Mouse (Mus musculus): Measurements from ENCODE around the gene Selenos.

The Selenos gene

DNA sequence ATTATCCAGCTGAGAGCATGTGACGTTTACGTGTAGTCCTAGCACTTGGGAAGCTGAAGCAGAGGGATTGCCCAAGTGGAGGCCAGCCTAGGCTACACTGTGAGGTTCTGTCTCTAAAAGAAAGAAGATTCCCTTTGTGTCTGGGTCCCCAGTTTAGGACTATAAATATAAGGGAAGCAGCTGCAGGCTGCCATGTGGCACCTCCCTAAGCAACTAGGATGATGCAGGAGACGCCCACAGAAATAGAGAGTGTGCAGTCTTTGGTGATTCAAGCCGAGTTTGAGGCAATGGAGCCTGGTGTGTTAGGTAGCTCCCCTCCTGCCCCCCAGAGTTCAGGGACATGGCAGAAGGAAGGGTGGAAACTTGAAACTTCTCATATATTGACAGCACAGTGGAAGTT is 8.2 kb downstream of the Selenos start:
- no peak for DNase-seq (ENCODE audit: low spot score)

DNA sequence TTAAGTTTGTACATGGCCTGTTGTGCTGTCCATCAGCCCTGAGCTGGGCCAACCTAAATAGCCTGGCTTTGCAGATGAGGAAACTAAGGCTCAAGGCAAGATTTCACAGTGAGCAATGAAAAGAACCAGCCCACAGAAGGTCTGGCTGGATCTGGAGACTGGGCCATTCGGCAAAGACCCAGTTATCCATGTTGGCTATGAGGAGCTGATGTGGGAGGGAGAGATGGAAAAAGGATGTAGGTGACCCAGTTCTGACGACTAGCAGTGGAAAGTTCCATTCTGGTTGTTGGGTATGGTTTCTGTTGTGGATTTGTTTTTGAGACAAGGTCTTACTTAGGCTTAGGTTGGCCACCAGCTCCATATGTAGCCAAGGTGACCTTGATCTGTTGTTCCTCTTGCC is 8.6 kb downstream of the Selenos start:
- DNase-seq (ENCODE audit: low spot score) = no peak

DNA sequence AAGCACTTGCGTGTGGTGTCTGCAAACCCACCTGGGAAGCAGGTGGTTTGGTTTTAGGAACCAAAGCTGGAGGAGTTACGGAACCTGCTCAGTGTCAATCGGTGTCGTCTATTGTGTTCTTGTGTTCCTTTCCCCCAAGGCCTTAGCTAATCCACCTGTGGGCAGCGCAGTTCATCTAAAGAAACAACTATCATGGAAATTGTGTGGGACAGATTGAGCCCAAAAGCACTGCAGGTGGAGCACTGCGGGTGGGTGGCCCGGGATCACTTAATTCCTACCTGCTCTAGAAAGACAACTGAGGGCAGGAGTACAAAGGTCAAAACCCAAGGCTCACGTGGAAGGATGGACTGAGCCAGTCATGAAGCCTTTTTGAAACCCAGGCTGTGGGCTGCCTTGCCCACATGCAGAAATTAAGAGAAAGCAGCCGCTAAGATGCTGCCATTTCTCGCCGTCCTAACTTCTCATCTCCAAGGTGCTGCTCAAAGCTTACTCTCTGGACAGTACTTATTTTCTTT is 11.3 kb downstream of the Selenos start:
- no peak for DNase-seq (ENCODE audit: low spot score)

DNA sequence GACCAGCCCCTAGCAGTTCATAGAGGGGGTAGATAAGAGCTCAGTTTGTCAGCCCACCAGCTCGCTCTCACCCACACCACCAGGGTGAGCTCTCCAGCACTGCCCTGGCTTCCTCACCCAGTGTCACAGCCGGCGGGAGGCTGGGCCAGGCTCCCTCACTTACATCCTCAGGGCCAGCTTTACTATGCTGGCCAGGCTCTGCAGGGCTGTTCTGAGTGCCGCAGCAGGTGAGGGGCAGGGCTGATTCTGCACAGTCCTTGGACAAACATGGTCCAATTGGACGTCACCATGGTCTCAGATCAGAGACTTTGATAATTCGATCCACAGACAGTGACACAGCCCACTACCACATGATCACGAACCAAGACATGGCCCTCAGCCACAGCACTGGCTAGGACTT is 12.1 kb downstream of the Selenos start:
- no peak for DNase-seq (ENCODE audit: low spot score)

DNA sequence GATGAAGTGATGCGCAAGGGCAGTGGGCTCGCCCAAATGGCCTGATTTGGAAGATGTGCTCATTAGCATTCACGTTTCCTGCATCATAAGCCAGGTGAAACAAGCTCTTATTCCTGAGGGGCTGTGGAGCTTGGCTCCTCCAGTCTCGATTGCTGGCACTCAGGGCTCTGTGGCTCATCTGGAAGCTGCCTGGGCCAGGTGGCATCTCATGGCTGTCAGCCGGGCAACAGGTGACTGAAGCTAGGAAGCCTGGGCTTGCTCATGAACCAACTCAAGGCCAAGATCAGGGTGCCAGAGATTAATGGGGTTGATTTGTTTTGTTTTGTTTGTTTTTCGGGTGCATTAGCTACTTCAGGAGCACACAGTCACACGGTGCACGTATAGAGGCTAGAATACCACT is 13.2 kb downstream of the Selenos start:
- no peak for DNase-seq (ENCODE audit: low spot score)

DNA sequence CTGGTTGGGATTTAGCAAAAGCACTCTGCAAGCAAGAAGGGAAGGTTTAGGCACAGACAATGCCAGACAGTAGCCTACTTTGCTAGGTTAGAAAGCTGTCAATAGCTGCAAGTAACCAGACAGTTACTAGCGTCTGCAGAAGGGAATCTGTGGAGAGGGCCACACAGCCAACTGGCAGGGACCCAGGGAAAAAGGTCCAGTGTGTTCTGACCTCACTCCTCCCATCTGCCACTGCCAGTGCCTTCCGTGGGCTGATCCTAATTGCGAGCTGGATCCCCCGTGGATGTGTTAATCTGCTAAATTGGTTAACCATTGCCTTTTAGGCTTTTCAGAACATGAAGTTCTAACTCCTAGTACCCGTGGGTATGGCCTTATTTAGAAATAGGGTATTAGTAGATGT is 14.7 kb downstream of the Selenos start:
- peak; percentile 36 for DNase-seq (ENCODE audit: low spot score)

DNA sequence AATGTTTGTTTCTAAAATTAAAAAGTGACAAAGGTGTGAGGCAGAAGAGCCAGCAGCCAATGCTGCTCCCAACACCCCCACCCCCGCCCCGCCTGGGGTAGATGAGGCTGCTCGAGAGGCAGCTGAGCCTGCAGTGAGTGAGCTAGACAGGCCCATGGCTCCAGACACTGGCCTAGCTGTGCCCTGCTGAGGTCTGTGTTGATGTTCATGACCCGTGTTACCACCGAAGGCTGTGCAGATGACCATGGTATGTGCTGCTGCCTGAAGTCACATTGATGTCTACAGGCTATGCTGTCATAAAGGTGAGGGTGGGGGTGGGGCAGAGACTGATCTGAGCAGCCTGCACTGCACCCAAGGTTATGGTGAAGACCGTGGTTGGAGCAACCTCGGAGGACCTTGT is 19.4 kb downstream of the Selenos start:
- DNase-seq (ENCODE audit: low spot score) = no peak

DNA sequence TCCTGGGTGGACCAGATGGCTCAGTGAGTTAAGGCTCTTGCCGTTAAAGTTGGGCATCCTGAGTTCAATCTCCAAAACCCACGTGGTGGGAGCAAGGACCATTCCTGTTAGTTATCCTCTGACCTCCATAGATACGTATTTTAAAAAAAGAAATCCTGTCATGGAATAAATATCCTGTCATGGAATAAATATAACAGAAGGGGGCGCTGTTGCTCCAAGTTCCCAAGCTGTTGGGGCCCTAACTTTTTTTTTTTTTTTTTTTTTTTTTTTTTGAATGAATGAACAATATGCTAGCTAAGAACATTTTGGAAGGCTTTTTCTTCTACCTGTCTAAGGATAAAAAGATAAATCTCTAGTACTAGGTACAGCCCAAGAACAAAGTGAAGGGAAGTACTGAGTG is 22.4 kb downstream of the Selenos start:
- peak; percentile 73 for DNase-seq (ENCODE audit: low spot score)

DNA sequence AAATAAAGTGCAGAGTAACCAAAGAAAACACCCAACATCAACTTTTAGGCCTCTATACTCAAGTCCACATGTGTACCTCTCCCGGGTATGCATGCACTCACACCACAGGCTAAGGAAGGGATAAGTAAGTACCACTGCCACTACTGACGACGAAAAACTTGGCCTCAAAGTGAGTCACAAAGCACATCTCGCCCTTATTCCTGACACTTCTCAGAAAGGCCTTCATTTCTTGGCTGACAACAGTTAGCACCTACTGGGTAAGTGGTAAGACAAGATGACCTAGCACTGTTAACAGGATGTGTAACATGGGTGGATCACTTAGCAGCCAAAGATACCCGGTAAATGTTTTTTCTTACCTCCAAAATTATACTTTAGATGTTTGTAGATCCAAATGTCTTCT is 25.1 kb downstream of the Selenos start:
- DNase-seq (ENCODE audit: low spot score) = no peak

DNA sequence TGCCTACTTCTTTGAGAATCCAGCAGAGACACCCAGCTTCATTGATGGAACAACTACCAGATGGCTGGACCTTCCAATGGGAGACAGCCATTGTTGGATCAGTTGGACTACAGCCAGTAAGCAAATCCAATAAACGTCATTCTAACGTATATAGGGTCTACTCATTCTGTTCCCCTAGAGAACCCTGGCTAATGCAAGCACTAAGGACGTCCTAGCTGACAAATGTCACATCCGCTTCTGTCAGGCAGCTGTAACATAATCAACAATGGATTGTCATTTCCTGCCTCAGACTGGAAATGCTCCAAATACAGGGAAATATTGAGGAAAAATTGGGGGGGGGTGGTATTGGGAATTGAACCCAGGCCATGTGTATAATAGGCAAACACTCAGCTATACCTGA is 26.3 kb downstream of the Selenos start:
- DNase-seq (ENCODE audit: low spot score) = no peak

DNA sequence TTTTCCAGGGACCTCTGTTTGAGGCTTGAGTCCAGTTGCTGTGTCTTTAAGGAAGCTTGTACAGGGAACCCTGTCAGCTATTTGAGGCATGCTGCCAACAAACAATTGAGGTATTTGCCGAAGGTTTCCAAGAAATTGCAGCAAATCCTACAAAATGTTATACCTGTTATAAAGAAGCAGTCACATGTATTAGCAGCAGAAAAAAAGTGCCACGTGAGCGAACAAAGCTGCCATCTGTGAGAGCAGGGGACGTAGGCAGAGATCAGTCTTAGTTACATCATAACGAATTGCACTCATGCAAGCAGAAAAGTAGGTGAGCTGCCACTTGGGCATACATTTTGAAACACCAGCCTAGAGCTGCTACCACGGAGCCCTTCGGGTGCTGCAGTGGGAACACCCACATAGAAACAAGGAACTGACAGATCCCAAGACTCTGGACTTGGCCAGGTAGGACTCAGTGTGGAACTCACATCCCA is 27.2 kb downstream of the Selenos start:
- peak; percentile 39 for DNase-seq (ENCODE audit: low spot score)

DNA sequence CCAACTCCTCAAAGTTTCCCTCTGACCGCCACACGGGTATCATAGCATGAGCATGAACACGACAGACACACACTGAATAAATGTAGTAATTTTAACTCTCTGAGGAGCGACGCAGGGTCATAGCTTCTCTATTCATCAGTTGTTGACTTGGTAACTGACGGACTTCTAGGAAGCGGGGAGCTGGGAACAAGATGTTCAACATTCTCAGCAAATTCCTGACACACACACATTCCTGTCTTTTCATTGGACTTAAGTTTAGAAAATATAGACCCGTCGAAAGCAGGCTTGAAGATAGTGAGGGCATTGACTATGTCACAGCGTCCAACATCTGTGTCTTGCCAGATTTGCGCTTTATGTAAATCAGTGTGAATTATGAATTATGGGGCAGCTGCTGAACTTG is 27.8 kb downstream of the Selenos start:
- DNase-seq (ENCODE audit: low spot score) = no peak

DNA sequence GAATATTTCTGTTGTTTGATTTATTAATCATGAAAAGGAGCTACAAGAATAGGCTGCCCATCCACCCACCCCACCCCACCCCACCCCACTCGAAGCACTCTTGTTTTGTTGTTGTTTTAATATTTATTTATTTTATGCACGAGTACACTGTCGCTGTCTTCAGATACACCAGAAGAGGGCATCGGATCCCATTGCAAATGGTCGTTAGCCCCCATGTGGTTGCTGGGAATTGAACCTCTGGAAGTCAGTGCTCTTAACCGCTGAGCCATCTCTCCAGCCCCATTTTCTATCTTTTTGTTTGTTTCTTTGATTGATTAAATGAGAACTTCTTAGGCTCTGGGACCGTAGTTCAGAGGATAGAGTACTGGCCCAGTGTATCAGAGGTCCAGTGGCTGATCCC is 28.5 kb downstream of the Selenos start:
- peak; percentile 60 for DNase-seq (ENCODE audit: low spot score)

DNA sequence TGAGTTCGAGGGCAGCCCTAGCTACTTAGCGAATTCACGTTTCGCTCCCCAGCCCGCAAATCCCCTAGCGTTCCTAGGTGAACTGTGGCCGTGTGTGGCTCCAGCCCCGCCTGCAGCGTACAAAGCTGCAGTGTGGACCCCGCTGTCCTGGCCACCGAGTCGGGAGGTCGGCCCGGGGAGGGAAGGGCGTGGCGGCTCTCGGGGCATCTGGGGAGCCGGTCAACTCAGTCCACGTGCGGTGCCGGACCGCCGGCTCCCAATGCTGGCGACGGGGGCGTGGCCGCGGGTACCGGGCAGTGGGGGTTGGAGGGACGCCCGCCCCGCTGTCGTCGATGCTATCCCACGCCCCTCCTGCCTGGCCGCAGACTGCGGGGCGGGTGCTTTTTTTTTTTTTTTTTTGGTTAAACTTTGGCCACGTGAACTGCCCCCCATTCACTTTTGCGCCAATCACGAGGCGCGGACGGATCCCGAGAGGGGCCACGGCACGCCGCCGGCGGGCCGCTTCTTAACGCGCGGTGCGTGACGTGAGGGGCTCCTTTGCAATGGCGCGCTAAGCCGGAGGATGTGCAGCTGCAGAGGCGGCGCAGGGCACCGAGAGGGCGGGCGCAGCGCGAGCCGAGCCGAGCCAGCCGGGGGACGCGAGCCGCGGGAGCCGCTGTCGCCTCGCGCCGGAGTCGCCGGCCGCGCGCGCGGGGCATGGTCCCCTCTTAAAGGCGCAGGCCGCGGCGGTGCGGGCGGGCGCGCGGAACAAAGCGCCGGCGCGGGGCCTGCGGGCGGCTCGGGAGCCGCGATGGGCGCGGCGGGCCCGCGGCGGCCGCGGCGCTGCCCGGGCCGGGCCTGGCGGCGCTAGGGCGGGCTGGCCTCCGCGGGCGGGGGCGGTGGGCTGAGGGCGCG is 29.8 kb downstream of the Selenos start, which contains the start of gene Chsy1:
Gene Chsy1 (plus strand): TSS at position 555 of the 894 bp plus-strand sequence.
- peak; percentile 62 for DNase-seq (ENCODE audit: low spot score)

DNA sequence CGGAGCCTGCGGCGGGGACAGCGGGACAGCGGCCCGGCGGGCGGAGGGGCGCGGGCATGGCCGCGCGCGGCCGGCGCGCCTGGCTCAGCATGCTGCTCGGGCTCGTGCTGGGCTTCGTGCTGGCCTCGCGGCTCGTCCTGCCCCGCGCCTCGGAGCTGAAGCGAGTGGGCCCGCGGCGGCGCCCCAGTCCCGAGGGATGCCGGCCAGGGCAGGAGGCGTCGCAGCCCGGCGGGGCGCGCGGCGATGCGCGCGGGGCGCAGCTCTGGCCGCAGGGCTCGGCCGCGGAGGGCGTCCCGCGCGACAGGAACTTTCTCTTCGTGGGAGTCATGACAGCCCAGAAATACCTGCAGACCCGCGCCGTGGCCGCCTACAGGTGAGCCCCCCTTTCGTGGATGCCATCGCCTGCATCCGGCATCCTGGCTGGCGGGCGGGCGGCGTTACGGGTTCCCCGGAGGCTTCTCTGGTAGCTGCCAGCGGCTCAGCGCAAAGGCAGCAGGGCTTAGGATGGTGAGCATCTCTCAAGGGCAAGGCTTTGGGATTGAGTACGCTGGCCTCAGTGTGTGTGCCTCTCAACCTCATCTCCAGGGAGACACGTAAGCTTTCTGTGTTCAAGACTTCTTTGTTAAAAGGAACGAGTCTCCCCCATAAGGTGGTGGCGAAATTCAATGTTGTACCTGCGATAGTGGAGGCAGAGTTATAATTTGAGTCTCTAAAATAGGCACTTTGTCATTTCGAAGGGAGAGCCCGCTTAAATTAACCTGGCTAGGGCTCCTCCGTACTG is 30.6 kb downstream of the Selenos start:
- peak; percentile 36 for DNase-seq (ENCODE audit: low spot score)

DNA sequence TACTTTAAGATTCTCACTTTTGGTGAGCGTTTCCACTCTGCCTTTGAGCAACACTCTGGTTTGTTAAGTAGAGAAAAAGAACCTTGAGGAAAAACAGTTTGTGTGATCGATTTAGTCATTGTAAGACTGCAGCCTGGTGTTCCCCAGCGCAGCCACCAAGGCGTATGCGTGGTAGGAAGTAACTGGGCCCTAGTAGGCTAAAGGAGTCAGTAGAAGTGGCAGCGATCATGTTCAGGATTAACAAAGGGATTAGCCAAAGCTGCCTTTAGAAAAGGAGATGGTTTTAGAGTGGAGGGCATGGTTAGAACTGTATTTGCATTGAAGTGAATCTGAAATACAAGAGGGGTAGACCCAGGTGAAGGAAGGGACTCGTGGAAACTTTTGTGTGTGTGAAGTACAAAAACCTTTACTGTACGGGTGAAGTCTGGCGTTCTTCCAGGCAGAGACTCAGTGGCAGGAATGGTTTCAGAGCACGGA is 31.2 kb downstream of the Selenos start:
- peak; percentile 63 for DNase-seq (ENCODE audit: low spot score)

DNA sequence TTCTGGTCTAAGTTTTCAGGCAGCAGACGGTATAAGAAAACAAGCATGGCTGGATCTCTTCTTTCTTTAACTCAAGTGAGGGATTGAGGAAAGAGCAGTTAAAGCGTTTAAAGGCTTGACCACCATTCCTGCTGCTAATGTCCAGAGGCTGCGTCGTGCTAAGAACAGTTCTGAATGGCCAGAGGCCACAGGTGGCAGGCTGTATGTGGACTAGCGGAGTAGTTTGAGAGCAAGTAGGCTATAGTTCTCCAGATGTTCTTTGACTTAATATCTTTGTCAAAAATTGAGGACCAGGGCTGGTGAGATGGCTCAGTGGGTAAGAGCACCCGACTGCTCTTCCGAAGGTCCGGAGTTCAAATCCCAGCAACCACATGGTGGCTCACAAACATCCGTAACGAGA is 31.8 kb downstream of the Selenos start:
- DNase-seq (ENCODE audit: low spot score) = no peak

DNA sequence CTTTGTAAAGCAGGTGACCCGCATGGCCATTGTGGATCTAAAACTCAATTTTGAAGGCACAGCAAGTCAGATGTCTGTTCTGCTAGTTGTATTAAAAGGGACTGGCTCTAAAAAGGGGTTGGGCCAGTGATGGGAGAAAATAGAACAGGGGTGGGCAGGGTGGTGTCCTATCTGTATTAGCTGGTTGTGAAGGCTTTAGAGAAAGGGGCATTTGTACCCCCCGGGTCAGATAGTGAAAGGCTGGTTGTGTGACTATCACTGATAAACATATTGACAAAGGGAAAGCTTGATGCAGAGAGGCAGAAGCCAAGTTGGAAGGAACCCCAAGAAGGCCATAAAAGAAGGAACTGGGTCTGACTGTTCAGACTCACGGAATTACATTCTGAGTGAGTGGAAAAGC is 34.1 kb downstream of the Selenos start:
- DNase-seq (ENCODE audit: low spot score) = no peak

DNA sequence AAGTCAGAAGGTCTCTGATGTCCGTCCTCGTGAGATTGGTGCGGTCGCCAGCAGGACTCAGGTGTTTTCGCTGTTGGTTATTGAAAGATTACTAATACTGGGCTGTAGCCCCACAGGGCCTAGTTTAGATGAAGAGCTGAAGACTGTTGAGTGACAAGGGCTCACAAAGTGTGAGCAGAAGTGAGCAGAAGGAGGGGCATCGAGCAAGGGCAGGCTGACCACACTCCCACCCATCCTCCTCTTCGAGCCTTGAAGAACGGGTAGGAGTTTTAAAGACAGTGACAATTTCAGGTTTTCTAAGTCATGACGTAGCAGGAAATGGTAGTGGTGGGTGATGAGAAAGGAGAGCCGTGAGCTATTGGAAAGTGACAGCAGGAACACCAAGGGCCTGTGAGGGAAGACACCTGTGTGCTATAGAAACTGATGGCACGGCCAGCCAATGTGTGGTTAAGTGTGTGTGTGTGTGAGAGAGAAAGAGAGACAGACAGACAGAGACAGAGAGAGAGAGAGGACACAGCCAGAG is 36.4 kb downstream of the Selenos start:
- no peak for DNase-seq (ENCODE audit: low spot score)

DNA sequence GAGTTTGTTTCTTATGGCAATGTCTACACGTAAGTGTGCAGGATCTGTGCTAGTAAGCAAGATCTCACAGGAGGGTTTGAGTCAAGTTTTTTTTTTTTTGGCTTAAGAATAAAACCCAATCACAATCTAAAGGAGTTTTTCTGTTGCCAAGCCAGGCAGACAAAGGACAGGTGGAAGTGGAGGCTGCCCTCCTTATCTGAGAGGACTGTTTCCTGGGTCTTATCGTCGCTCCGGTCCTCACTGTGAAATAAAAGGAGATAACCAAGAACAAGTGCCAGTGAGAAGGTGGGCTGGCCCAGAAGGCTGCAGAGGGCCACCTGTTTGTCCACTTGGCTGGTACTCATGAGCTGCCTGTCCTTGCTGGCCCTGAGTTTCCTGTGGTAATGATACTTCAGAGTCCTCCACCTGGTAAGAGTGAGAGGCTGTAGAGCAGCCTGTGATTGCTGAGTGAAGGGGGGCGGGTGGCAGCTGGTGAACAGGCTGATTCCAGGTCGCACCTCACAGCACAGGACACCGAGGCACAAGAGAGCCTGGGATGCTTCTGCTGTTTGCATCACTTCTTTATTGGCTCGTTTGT is 37.5 kb downstream of the Selenos start:
- no peak for DNase-seq (ENCODE audit: low spot score)

DNA sequence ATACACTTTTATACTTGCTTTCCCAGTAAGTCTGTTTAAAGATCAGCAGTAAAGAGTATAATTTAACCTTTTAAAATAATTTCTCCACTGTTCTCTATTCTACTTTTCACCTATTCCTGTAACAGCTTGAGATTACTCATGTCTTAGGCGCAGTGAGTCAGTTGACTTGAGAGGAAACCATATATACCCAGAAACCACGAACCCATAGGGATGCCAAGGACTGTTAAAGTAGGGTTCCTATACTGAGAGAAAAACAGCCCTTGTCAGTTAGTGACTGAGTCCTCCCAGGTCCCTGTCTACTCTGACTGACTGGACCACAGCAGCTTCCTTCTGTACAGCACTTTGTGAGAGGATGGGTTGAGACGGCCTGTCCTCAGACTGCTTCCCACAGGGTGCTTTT is 38.6 kb downstream of the Selenos start:
- DNase-seq (ENCODE audit: low spot score) = no peak

DNA sequence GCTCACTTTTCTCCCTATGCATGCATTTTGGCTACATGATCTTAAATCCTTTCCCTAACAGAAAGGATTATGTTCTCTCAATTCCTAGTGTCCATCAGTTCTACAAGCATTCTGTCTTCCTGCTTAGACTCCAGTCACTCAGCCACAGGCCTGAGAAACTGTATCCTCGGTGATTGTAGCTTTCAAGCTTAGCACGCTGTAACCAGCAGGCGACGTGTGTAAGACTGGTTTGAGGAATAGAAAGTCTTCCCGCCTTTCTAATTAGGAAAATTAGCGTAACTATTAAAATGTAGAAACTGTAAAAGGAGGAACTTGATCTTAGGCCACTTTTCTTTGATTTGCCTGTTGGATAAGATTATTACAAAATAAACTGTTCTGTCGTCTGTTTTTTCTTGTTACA is 39.3 kb downstream of the Selenos start:
- no peak for DNase-seq (ENCODE audit: low spot score)

All from adipocyte (in vitro differentiated cells).